Mouse (Mus musculus): ENCODE data around the gene Zfp804a.

Gene Zfp804a

DNA sequence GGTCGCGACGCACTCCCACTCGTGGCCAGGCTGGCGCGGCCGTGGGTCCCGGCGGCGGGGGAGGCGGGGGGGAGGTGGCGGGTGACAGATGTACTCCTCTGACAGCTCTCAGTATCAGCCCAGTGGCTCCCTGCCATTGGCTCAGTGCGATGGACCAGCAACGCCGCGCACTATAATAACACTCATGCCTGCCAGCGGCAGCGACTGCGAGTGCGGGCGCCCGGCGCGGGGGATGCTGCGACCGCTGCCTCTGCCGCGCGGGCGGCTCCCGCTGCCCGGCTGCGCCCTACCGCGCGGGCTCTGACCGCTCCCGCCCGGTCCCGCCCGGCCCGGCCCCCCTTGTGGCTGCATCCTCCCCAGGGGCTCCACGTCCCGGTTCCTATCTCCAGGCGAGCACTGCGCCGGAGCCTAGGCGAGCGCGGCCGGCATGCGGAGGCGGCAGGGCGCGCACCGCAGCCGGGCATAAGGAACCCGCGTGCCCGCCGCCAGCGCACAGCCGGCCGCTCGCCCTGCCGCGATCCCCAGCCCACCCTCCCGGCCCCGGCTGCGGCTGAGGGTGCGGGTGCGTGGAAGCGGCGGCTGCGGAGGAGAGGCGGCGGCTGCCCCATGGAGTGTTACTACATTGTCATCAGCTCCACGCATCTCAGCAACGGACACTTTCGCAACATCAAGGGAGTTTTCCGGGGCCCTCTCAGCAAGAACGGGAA is at the start of gene Zfp804a:
TSS of gene Zfp804a (plus strand) at position 38 of the 707 bp plus-strand sequence.
- peak; percentile 84 for DNase-seq

GRCm38 (mm10) chr2:82051635-82052034 is 1.4 kb upstream of the Zfp804a start:
- peak; percentile 3 for DNase-seq

- DNase-seq, result peak; percentile 67
Measured at GRCm38 (mm10) chr2:82052338-82053184, 461 bp upstream of the Zfp804a start.

DNA sequence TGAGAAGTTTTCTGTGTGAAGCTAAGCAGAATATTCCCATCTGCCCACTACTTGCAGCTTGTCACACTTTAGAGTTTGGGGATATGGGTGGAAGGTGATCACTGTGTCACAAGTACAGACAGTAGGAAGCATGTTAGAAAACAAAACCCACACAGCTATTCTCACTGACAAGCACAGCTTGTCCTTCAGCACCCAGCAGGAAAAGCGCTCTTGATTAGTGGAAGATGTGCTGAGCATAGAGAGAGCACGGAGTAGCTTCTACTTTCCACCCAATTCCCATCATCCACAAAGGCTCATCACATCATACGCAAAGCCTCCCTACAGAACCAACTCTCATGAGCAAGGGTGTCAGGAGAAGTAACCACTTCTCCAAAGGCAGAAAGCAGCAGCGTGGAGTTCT is 1.4 kb downstream of the Zfp804a start:
- DNase-seq, result peak; percentile 24

DNA sequence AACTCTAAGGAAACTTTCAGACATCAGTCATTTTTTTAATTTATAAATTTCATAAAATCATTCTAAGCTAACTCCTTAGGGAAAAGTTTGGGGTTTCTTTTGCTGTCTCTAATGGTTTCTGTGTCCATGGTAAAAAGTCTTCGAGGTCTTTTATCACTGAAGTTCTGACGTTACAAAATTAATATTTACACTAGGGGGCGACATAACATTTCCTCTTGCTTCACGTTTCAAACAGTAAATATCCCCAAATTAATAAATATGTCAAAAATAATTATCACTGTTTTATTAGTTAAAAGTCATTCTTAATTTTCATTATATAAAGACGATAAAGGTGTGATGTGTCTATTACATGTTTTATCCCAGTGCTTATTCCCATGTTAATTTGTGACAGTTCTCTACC is 11.6 kb downstream of the Zfp804a start:
- peak; percentile 36 for DNase-seq

DNA sequence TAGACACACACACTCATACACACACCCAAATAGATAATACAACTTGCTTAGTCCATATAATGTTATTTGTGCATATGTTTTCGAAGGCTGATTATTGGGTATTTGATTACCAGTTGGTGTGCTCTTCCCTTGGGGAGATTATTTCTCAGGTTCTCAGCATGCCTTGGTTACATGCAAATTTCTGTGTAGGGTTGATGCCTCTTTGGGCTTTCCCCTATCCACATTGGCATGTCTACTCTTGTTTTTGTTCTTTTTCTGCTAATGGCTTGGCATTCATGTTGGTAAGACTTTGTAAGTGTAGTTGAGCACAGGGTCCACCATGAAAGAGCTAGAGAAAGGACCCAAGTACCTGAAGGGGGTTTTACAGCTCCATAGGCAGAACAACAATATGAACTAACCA is 14.9 kb downstream of the Zfp804a start:
- no peak for DNase-seq

DNA sequence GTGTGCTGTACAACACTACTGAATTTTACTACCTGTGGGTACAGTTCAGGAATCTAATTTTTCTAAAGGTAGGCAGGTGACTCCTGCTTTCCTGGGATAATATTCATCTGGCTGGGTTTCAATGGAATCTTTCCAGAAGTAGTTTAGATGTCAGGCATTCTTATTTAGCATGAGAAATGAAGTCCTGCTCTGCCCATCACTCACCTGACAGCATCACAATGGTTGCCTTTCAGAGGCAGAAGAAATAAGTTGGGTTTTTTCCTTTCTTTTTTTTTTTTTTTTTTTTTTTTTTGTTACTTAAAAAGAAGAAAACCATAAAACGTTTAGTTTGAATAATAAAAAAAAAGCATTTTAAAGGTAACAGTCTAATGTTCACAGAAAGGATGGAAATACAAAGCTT is 16.1 kb downstream of the Zfp804a start:
- no peak for DNase-seq

- DNase-seq, result no peak
Measured at GRCm38 (mm10) chr2:82076883-82077282, 23.9 kb downstream of the Zfp804a start.

DNA sequence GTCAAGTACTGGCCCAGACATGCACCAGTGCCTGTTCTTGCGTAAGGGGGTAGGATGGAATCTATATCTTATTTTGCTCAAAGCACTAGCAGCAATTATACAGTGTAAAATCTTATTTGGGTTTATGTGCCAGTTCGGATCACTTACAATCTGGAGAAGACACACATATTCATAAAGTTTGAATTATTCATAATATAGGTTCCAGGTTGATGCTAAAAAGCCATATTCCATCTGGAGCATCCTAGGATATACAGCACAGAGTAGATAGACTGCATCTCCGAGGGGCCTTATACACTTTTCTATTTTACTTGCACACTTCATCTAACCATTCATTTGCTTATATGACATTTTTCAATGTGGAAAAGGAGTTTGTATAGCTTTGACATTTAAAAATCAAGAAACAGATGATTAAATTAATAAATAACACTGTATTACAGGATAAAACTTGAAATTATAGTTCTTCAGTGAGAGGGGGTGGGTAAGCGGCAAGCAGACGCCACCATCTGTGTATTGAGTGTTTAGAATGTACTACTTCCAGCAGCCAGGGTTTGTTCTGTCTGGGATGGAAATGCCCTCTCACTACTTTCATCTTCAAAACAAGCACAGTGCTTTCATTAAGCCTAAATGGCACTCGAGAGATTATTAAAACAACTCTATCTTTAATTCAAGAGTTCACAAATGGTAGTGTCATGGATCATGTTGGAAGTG is 25.4 kb downstream of the Zfp804a start:
- DNase-seq, result no peak

- peak; percentile 86 for DNase-seq
Measured at GRCm38 (mm10) chr2:82080678-82081077, 27.7 kb downstream of the Zfp804a start.

GRCm38 (mm10) chr2:82113148-82113547 is 60.1 kb downstream of the Zfp804a start:
- no peak for DNase-seq

DNA sequence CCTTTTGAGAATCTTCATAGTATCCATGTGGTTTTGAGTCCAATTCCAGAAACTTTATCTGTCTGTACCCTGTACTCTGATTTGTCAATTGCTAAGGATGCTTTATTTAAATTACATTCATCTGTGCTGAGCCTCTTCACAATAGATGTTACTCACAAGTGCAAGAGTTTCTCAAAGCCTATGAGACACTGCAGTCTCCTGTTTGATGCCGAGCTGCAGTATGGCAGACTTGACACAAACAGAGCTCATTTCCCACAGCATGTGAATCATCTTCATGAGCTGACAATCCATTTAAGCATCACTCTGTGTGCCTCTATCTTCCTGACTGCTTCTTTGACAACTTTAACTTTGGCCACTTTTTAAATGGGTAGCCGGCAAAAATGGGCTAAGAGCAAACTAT is 60.6 kb downstream of the Zfp804a start:
- no peak for DNase-seq

DNA sequence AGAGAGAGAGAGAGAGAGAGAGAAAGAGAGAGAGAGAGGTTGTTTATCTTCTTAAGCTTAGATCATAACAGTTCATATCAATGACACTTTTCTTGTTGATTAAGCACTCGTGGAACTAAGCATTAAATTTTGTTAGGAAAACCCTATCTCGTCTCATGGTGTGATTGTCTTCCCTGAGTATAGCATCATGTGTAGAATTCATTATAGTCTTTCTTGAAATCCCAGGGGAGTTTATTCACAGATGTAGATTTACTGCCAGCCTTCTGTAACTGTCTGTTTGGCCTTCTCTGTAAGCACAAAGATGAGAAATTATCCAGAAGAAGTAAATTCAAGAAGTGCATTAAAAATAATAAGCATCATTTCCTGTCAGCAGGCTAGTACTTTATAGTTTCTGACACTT is 66.6 kb downstream of the Zfp804a start:
- DNase-seq, result no peak

DNA sequence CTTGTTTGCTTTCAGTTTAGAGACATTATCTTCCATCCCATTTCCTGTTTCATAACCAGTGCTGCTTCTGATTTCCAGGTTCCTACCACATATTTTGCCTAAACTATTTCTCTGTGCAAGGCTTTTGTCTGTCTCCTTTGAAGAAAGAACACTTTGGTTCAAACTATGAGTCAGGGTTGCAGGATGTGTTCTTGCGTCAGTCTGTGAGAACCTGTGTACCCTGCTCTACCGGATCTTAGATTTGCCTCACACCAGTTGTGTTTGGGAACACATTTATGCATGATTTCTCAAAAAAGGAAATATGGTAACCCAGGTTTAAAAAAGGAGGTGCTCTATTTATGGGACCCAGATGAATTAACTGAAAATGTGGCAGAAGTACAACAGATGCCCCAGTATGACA is 125.7 kb downstream of the Zfp804a start:
- no peak for DNase-seq

- DNase-seq, result no peak
Measured at GRCm38 (mm10) chr2:82181010-82181409, 128.0 kb downstream of the Zfp804a start.

DNA sequence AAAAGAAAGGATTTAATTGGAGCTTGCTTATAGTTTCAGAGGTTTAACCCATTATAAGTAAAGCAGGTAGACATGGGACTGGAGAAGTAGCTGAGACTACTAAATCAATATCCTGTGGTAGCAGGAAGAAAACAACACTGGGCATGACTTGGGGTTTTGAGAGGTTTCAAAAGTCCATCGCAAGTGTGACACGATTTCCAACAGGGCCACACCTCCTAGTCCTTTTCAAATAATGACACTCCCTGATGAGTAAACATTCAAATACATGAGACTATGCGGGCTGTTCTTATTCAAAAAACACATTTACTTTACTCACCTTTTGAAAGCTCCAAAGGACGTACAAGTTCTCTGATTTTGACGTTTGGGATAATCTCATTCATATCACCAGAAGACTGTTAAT is 146.9 kb downstream of the Zfp804a start:
- DNase-seq, result no peak

- DNase-seq, result no peak
Measured at GRCm38 (mm10) chr2:82200616-82201015, 147.6 kb downstream of the Zfp804a start.

GRCm38 (mm10) chr2:82210605-82211004 is 157.6 kb downstream of the Zfp804a start:
- no peak for DNase-seq

DNA sequence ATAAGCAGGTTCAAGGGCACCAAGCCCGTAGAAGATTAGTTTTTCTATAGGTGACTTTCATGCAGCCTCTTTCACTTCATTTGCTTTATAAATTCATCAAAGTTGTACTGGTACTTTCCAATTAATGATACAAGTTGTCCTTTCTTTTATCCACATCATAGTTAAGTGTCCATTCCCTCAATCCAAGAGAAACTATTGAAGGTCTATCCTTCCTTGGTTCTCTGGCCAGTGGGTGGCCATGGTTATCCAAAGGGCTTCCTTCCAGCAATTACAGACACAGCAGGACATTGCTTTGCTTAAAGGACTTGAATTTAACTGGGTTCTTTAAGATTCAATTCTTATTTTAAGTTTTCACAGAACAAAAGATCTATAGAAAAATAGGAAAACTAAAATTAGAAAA is 158.9 kb downstream of the Zfp804a start:
- DNase-seq, result no peak

GRCm38 (mm10) chr2:82217873-82218272 is 164.9 kb downstream of the Zfp804a start:
- no peak for DNase-seq

GRCm38 (mm10) chr2:82246020-82246419 is 193.0 kb downstream of the Zfp804a start:
- DNase-seq, result peak; percentile 3

- no peak for DNase-seq
Measured at GRCm38 (mm10) chr2:82246902-82247522, 194.0 kb downstream of the Zfp804a start.

DNA sequence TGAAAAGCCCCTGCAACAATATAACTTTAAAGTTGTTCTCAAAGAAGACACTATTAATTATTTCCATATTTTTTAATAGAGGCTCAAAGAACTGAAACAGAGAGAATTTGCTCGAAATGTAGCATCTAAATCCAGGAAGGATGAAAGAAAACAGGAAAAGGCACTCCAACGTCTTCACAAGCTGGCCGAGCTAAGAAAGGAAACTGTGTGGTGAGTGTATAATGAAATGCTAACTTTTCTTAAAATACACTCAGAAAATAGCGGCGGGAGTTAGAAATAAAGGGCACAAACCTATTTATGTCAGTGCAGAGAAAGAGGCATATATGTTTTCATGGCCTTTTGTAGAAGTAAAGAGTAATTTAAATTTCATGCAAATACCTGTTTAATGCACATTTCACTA is 200.4 kb downstream of the Zfp804a start:
- no peak for DNase-seq
